8 mouse cellular contexts compared by ENCODE assay signal in genomic region chr11:70254931-70255531, GRCm38 (mm10). TPM values are rescaled to one million over a fixed set of nuclear protein-coding genes. Genes with fewer than 3 reads are reported as not detected.
A peak's percentile ranks its signal among the peaks of the same experiment; 100 is the strongest.
DNase-seq lines count a peak whose midpoint lies in the region; ATAC-seq lines count a peak whose summit lies in the region.

TSS of gene Alox12 (minus strand) at chr11:70255353.

- H3K4me3 ChIP-seq in embryonic facial prominence, embryonic 10.5 days = peak within 1 kb of the TSS; percentile 54
- H3K4me3 ChIP-seq in heart, embryonic 16.5 days (ENCODE audit: low read length) = peak within 1 kb of the TSS; percentile 49

- DNase-seq in adrenal gland, adult 18-20 months (ENCODE audit: low spot score in 2 of 2) = peak; percentile 48 to 51
- no peak for DNase-seq in adrenal gland, postnatal 4 days (ENCODE audit: low spot score in 2 of 2)
- peak; percentile 65 for DNase-seq in embryonic facial prominence, embryonic 10.5 days (ENCODE audit: low spot score)
- DNase-seq in kidney, postnatal 36 days = peak; percentile 63 to 78
- peak; percentile 71 to 77 for DNase-seq in urinary bladder, postnatal 36 days (ENCODE audit: low spot score in 2 of 2)
- no peak for DNase-seq in layer of hippocampus, postnatal 36 days

- ATAC-seq in heart, embryonic 16.5 days (replicated peaks; ENCODE audit: extremely low read depth, insufficient read depth, low FRiP score) = peak; percentile 65
- peak; percentile 42; the same call in 1 of the 2 replicates for ATAC-seq in megakaryocyte progenitor cell, adult 5-6 weeks (replicated peaks; ENCODE audit: poor library complexity)

- peak within 1 kb of the TSS; percentile 55; the same call in 1 of the 2 replicates for H3K27ac ChIP-seq in embryonic facial prominence, embryonic 10.5 days (replicated peaks)
- H3K27ac ChIP-seq in heart, embryonic 16.5 days (ENCODE audit: low read length) = no peak within 1 kb of the TSS

- peak within 1 kb of the TSS; percentile 67 for H3K4me2 ChIP-seq in heart, embryonic 16.5 days (ENCODE audit: low read depth, low read length)

- H3K9ac ChIP-seq in heart, embryonic 16.5 days (ENCODE audit: low read length) = peak within 1 kb of the TSS; percentile 65

- under 1% methylated on average over 25 of the region's 25 CpGs for WGBS in embryonic facial prominence, embryonic 10.5 days
- WGBS in heart, embryonic 16.5 days = 3% methylated on average over 25 of the region's 25 CpGs

- no peaks in the 10 kb centered on the region for H3K36me3 ChIP-seq in embryonic facial prominence, embryonic 10.5 days (replicated peaks)
- H3K36me3 ChIP-seq in heart, embryonic 16.5 days (ENCODE audit: control insufficient read depth, insufficient read depth) = no peaks in the 10 kb centered on the region

- H3K4me1 ChIP-seq in embryonic facial prominence, embryonic 10.5 days = peaks cover 19% of the 10 kb centered on the region
- H3K4me1 ChIP-seq in heart, embryonic 16.5 days (ENCODE audit: control insufficient read depth, insufficient read depth, low read length) = no peaks in the 10 kb centered on the region

- H3K27me3 ChIP-seq in embryonic facial prominence, embryonic 10.5 days (replicated peaks; ENCODE audit: low read depth, poor library complexity, severe bottlenecking) = peaks cover 61% of the 10 kb centered on the region
- peaks cover 26% of the 10 kb centered on the region for H3K27me3 ChIP-seq in heart, embryonic 16.5 days (ENCODE audit: control insufficient read depth, insufficient read depth, low read length)

- H3K9me3 ChIP-seq in embryonic facial prominence, embryonic 10.5 days = no peaks in the 10 kb centered on the region
- no peaks in the 10 kb centered on the region for H3K9me3 ChIP-seq in heart, embryonic 16.5 days (replicated peaks; ENCODE audit: control insufficient read depth, low read length)

RNA-seq across cellular contexts. Expression of gene Alox12, which starts in this region (rescaled TPM):
- total RNA-seq in adrenal gland, adult 18-20 months (2021) = 1 to 10 TPM in 1 of 2 experiments, under 1 TPM in 1; 0.96 to 1.1 TPM
- total RNA-seq in adrenal gland, postnatal 4 days (2021) = 1 to 10 TPM; 3.4 to 3.7 TPM
- polyA plus RNA-seq in embryonic facial prominence, embryonic 10.5 days (2016; fragmentation: Nextera tagmentation; extraction: Ambion mirVana) = 2.7 and 3.9 TPM in 2 replicates
- 3.5 and 4.2 TPM in 2 replicates for polyA plus RNA-seq in heart, embryonic 16.5 days (2015; fragmentation: Nextera tagmentation; extraction: Ambion mirVana)
- 0.27 TPM in 1 of 2 replicates, not detected in the other for total RNA-seq in megakaryocyte progenitor cell, adult 5-6 weeks (2015)
- total RNA-seq in megakaryocyte progenitor cell, adult 5-6 weeks (2017) = not detected in 2 replicates
- total RNA-seq in layer of hippocampus, postnatal 36 days (2021) = not detected

Comparison
In these comparisons a context has a peak if more than half of its experiments do, and no peak if none do; other contexts are left out.
1. DNase-seq: peak in adrenal gland, adult 18-20 months (2 of 2), embryonic facial prominence, embryonic 10.5 days (single experiment), kidney, postnatal 36 days (2 of 2) and urinary bladder, postnatal 36 days (2 of 2); none in adrenal gland, postnatal 4 days (0 of 2) and layer of hippocampus, postnatal 36 days (0 of 2).
2. Peak in ATAC-seq in megakaryocyte progenitor cell, adult 5-6 weeks; RNA of the gene not detected or under 1 TPM.